Comparison of ENCODE assay signal across 8 mouse cellular contexts in the genomic region with DNA sequence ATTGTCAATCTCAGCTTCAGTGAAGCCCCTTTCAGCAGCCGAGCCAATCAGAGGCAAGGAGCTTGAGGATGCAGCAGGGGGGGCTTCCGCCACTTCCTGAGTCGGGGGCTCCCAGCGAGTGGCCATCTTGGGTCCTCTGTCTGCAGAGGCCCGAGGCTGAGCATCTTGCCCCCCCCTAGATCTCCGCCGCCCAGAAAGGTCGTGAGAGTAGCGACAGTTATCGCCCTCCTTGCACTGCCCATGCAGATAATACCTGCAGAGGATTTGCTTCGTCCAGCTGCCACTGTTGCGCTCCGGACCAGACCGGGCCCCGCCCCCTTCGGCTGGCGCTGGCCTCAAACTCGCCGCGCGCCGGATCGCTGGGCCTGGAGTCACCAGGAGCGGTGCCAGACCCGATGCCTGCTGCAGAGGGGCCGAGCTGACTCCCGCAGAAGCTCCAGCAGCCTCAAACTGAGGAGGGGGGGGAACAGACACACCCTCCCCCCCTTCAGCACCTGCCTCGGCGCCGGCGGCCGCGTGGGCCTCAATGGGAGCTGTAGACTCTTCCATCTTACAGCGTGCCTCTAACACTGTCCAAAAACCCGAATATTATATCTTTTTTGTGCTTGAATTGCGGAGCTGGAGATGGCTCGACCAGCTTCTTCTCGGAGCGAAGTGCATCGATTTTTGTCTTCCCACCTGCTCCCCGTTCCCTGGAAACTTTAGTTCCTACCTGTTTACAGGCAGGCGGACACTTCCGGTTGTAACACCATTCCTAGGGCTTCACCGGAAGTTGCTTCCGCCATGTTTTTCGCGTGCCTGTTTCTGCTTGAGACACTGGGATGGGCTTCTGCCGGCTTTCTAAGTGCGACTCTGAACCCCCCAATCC. TPM values are rescaled to one million over a fixed set of nuclear protein-coding genes. Genes with fewer than 3 reads are reported as not detected.
A peak's percentile ranks its signal among the peaks of the same experiment; 100 is the strongest.
DNase-seq lines count a peak whose midpoint lies in the region; ATAC-seq and TF ChIP-seq lines count a peak whose summit lies in the region.

Mkrn3 (minus strand) TSS at position 647 of the 868 bp plus-strand sequence.

- intact Hi-C loops in left cerebral cortex, adult 2 months (cut with DNase I), result no loop called here

- H3K27ac ChIP-seq in hindbrain, postnatal 0 days, result peak within 1 kb of the TSS; percentile 90
- H3K27ac ChIP-seq in left cerebral cortex, adult 2 months, result no peak within 1 kb of the TSS

- no peaks in the 10 kb centered on the region for H3K27me3 ChIP-seq in hindbrain, postnatal 0 days (ENCODE audit: insufficient read depth, low read length)

- H3K4me1 ChIP-seq in hindbrain, postnatal 0 days (ENCODE audit: insufficient read depth, low read length), result no peaks in the 10 kb centered on the region

- H3K9me3 ChIP-seq in hindbrain, postnatal 0 days (ENCODE audit: low read length), result 0 out of 2 replicates have a peak, but pooled peaks cover 4% of the 10 kb centered on the region

- H3K4me2 ChIP-seq in hindbrain, postnatal 0 days (ENCODE audit: low read depth, low read length), result peak within 1 kb of the TSS; percentile 60

- peak; percentile 95 for ATAC-seq in hindbrain, postnatal 0 days
- ATAC-seq in megakaryocyte, adult 5-6 weeks (ENCODE audit: poor library complexity, severe bottlenecking), result peak; percentile 73
- ATAC-seq in activated CD4-positive, CD25-positive, alpha-beta regulatory T cell, adult 4 months, result no peak

- H3K36me3 ChIP-seq in hindbrain, postnatal 0 days (ENCODE audit: insufficient read depth, low read length), result no peaks in the 10 kb centered on the region

- H3K4me3 ChIP-seq in hindbrain, postnatal 0 days (ENCODE audit: low read length), result peak within 1 kb of the TSS; percentile 72
- H3K4me3 ChIP-seq in left cerebral cortex, adult 2 months, result peak within 1 kb of the TSS; percentile 50

- TF ChIP-seq CTCF in hindbrain, postnatal 0 days (IDR thresholded peaks at IDR 0.05; ENCODE audit: low read depth), result no peak
- TF ChIP-seq CTCF in left cerebral cortex, adult 2 months (IDR thresholded peaks at IDR 0.05), result no peak

- peak; percentile 82 for DNase-seq in adipocyte (ENCODE audit: low spot score)
- DNase-seq in cerebellum, postnatal 36 days, result peak; percentile 77 to 86
- peak; percentile 80 for DNase-seq in gastrocnemius, postnatal 10 days
- peak; percentile 94 for DNase-seq in hindbrain, postnatal 0 days (ENCODE audit: low spot score)
- DNase-seq in left cerebral cortex, adult 2 months (ENCODE audit: extremely low spot score in 1 of 2, low spot score in 2 of 2), result peak; percentile 19 to 33
- DNase-seq in right cerebral cortex, postnatal 14 days, result peak; percentile 84

- WGBS in hindbrain, postnatal 0 days, result 28% methylated on average over 49 of the region's 49 CpGs

- H3K9ac ChIP-seq in hindbrain, postnatal 0 days (replicated peaks; ENCODE audit: low read length), result peak within 1 kb of the TSS; percentile 80

RNA-seq across cellular contexts. Expression of gene Mkrn3, which starts in this region (rescaled TPM):
- 1 to 10 TPM in 1 of 2 experiments, under 1 TPM in 1; 0.80 to 1.0 TPM for total RNA-seq in gastrocnemius, postnatal 10 days (2021)
- 36.5 and 37.8 TPM in 2 replicates for total RNA-seq in hindbrain, postnatal 0 days (2014; rRNA removed)
- 27.0 and 27.8 TPM in 2 replicates for polyA plus RNA-seq in hindbrain, postnatal 0 days (2015; fragmentation: Nextera tagmentation; extraction: Ambion mirVana)
- under 1 TPM; 0.48 to 0.75 TPM for total RNA-seq in left cerebral cortex, adult 2 months (2021)
- total RNA-seq in megakaryocyte, adult 5-6 weeks (2015), result not detected in 2 replicates
- total RNA-seq in megakaryocyte, adult 5-6 weeks (2017), result not detected in 2 replicates
- polyA plus RNA-seq in activated CD4-positive, CD25-positive, alpha-beta regulatory T cell, adult 4 months (2017; shearing (Covaris generic)), result under 1 TPM in 1 of 2 experiments, not detected in 1; 0.18 TPM

Comparison
In these comparisons a context has a peak if more than half of its experiments do, and no peak if none do; other contexts are left out.
1. RNA of gene Mkrn3 (total RNA-seq): 36.5 to 37.8 TPM in hindbrain, postnatal 0 days; 0.80 to 1.0 TPM in gastrocnemius, postnatal 10 days, 0.48 to 0.75 TPM in left cerebral cortex, adult 2 months and not detected in megakaryocyte, adult 5-6 weeks; every median in the first group is over 10 times any median in the second.
2. RNA of gene Mkrn3 (polyA plus RNA-seq): 27.0 to 27.8 TPM in hindbrain, postnatal 0 days; 0.18 TPM in activated CD4-positive, CD25-positive, alpha-beta regulatory T cell, adult 4 months; every median in the first group is over 10 times any median in the second.
3. Peak in DNase-seq and H3K4me3 ChIP-seq in left cerebral cortex, adult 2 months; RNA of the gene not detected or under 1 TPM.
4. Peak in ATAC-seq in megakaryocyte, adult 5-6 weeks; RNA of the gene not detected or under 1 TPM.
5. DNase-seq: peak in every context shown above with its lines; median percentile 94 in hindbrain, postnatal 0 days; 84 in right cerebral cortex, postnatal 14 days; 82 in adipocyte; 82 in cerebellum, postnatal 36 days; 80 in gastrocnemius, postnatal 10 days; 26 in left cerebral cortex, adult 2 months.